Mouse (Mus musculus): ENCODE measurements around the gene Spata32.

Gene Spata32

GRCm38 (mm10) chr11:103177815-103178485 is 40.3 kb downstream of the Spata32 start:
- in situ Hi-C loops (cut with MboI; ENCODE audit: unreplicated experiment in 2 of 2): loop anchor here in 1 of 2 experiments (5.0 kb wide), 1 partner anchor 89 kb away; the partner anchor contains the start of gene Map3k14

- in situ Hi-C loops (cut with MboI; ENCODE audit: unreplicated experiment in 2 of 2): loop anchor here in 1 of 2 experiments (5.0 kb wide), 1 partner anchor 90 kb away; the partner anchor contains the start of gene Map3k14
Observed at GRCm38 (mm10) chr11:103177216-103177615, 41.0 kb downstream of the Spata32 start.

- in situ Hi-C loops (cut with MboI; ENCODE audit: unreplicated experiment in 2 of 2): loop anchor here in 1 of 2 experiments (5.0 kb wide), 1 partner anchor 91 kb away; the partner anchor contains the start of gene Map3k14
Observed at GRCm38 (mm10) chr11:103176510-103176909, 41.7 kb downstream of the Spata32 start.

GRCm38 (mm10) chr11:103175688-103176442 is 42.4 kb downstream of the Spata32 start:
- in situ Hi-C loops (cut with MboI; ENCODE audit: unreplicated experiment in 2 of 2): loop anchor here in 1 of 2 experiments (5.0 kb wide), 1 partner anchor 91 kb away; the partner anchor contains the start of gene Map3k14

GRCm38 (mm10) chr11:103174891-103175391 is 43.3 kb downstream of the Spata32 start:
- in situ Hi-C loops (cut with MboI; ENCODE audit: unreplicated experiment in 2 of 2): loop anchor here in 1 of 2 experiments (5.0 kb wide), 2 partner anchors 92 to 152 kb away; partner anchors contain the start of gene Map3k14

GRCm38 (mm10) chr11:103174411-103174832 is 43.8 kb downstream of the Spata32 start:
- in situ Hi-C loops (cut with MboI; ENCODE audit: unreplicated experiment in 2 of 2): loop anchor here in 1 of 2 experiments (5.0 kb wide), 1 partner anchor 153 kb away; no protein-coding TSS in a partner anchor

GRCm38 (mm10) chr11:103173771-103174344 is 44.4 kb downstream of the Spata32 start:
- in situ Hi-C loops (cut with MboI; ENCODE audit: unreplicated experiment in 2 of 2): loop anchor here in 1 of 2 experiments (5.0 kb wide), 1 partner anchor 153 kb away; no protein-coding TSS in a partner anchor

- in situ Hi-C loops (cut with MboI; ENCODE audit: unreplicated experiment in 2 of 2): loop anchor here in 1 of 2 experiments (5.0 kb wide), 1 partner anchor 154 kb away; no protein-coding TSS in a partner anchor
Observed at GRCm38 (mm10) chr11:103173041-103173770, 45.0 kb downstream of the Spata32 start.

- in situ Hi-C loops (cut with MboI; ENCODE audit: unreplicated experiment in 2 of 2): loop anchor here in 1 of 2 experiments (5.0 kb wide), 1 partner anchor 155 kb away; no protein-coding TSS in a partner anchor
Observed at GRCm38 (mm10) chr11:103172392-103173040, 45.7 kb downstream of the Spata32 start.

- in situ Hi-C loops (cut with MboI; ENCODE audit: unreplicated experiment in 2 of 2): loop anchor here in 1 of 2 experiments (5.0 kb wide), 1 partner anchor 155 kb away; no protein-coding TSS in a partner anchor
Observed at GRCm38 (mm10) chr11:103171703-103172391, 46.4 kb downstream of the Spata32 start.

GRCm38 (mm10) chr11:103171286-103171620 is 47.0 kb downstream of the Spata32 start:
- in situ Hi-C loops (cut with MboI; ENCODE audit: unreplicated experiment in 2 of 2): loop anchor here in 1 of 2 experiments (5.0 kb wide), 1 partner anchor 156 kb away; no protein-coding TSS in a partner anchor

- in situ Hi-C loops (cut with MboI; ENCODE audit: unreplicated experiment in 2 of 2): loop anchor here in 1 of 2 experiments (5.0 kb wide), 1 partner anchor 157 kb away; no protein-coding TSS in a partner anchor
Observed at GRCm38 (mm10) chr11:103170494-103171285, 47.5 kb downstream of the Spata32 start, which contains the start of gene Fmnl1. TSS of gene Fmnl1 (plus strand) at chr11:103171107.

- in situ Hi-C loops (cut with MboI; ENCODE audit: unreplicated experiment in 2 of 2): loop anchor here in 1 of 2 experiments (5.0 kb wide), 1 partner anchor 157 kb away; no protein-coding TSS in a partner anchor
Observed at GRCm38 (mm10) chr11:103170111-103170493, 48.1 kb downstream of the Spata32 start.

- in situ Hi-C loops (cut with MboI; ENCODE audit: unreplicated experiment in 2 of 2): loop anchor here (5.0 to 10.0 kb wide), 2 partner anchors 158 to 295 kb away; no protein-coding TSS in a partner anchor
Observed at GRCm38 (mm10) chr11:103169664-103170063, 48.6 kb downstream of the Spata32 start.

GRCm38 (mm10) chr11:103168690-103169390 is 49.4 kb downstream of the Spata32 start:
- in situ Hi-C loops (cut with MboI; ENCODE audit: unreplicated experiment in 2 of 2): loop anchor here in 1 of 2 experiments (10.0 kb wide), 1 partner anchor 296 kb away; no protein-coding TSS in a partner anchor

GRCm38 (mm10) chr11:103164391-103164790 is 53.8 kb downstream of the Spata32 start:
- in situ Hi-C loops (cut with MboI; ENCODE audit: unreplicated experiment in 2 of 2): loop anchor here in 1 of 2 experiments (5.0 to 10.0 kb wide), 4 partner anchors 62 to 300 kb away; partner anchors contain the start of genes Acbd4 and Plcd3
